Mouse (Mus musculus) colon, adult 2 months (tissue): ENCODE measurements around the gene Gm11937. TPM values are rescaled to one million over a fixed set of nuclear protein-coding genes. Genes with fewer than 3 reads are reported as not detected.

Experiments used
- polyA plus RNA-seq: library from polyadenylated mRNA; depleted of rRNA; stranded (reverse); fragments of >200 nt; gene quantifications from 2 replicates; pipeline ENCODE4 v1.2.3, GENCODE M21; 2012; rRNA removed

The Gm11937 gene
- polyA plus RNA-seq, result not detected in 2 replicates

GRCm38 (mm10) chr11:99610089-99610488 is at the start of gene Gm11937:
TSS of gene Gm11937 (minus strand) at chr11:99610189.

DNA sequence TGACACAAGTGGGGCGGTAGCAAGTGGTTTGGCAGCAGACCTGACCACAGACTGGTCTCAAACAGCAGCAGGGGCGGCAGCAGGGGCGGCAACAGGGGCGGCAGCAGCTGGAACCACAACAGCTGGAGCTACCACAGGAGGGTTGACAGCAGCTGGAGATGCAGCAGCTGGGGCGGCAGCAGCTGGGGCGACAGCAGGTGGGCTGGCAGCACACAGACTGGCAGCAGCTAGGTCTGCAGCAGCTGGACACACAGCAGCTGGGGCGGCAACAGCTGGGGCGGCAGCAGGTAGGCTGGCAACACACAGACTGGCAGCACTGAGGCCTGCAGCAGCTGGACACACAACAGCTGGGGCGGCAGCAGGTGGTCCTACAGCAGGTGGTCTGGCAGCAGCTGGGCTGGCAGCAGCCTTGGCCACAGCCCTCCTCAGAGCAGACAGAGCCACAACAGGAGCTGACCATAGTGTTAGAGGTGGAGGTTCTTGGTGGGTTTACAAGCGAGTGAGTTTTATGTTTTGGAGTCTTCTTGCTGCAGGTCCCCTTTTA is 48.5 kb upstream of the Gm11937 start, which contains the start of gene Gm11563:
TSS of gene Gm11563 (minus strand) at position 494 of the 544 bp plus-strand sequence.

GRCm38 (mm10) chr11:99650136-99650535 is 40.1 kb upstream of the Gm11937 start, which contains the start of gene Gm11555:
TSS of gene Gm11555 (minus strand) at chr11:99650236.

DNA sequence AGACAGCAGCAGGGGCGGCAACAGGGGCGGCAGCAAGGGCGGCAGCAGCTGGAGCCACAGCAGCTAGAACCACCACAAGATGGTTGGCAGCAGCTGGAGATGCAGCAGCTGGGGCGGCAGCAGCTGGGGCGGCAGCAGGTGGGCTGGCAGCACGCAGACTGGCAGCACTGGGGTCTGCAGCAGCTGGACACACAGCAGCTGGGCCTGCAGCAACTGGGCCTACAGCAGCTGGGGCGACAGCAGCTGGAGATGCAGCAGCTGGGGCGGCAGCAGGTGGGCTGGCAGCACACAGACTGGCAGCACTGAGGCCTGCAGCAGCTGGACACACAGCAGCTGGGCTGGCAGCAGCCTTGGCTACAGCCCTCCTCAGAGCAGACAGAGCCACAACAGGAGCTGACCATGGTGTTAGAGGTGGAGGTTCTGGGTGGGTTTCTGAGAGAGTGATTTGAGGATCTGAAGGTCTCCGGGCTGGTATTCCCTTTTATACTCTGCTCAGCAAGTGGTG is 33.7 kb upstream of the Gm11937 start, which contains the start of gene Krtap4-7:
TSS of gene Krtap4-7 (minus strand) at position 455 of the 505 bp plus-strand sequence.

GRCm38 (mm10) chr11:99634653-99635134 is 24.7 kb upstream of the Gm11937 start, which contains the start of gene Krtap4-2:
TSS of gene Krtap4-2 (minus strand) at chr11:99635084.

GRCm38 (mm10) chr11:99628138-99628537 is 18.1 kb upstream of the Gm11937 start, which contains the start of gene Krtap4-1:
TSS of gene Krtap4-1 (minus strand) at chr11:99628238.

GRCm38 (mm10) chr11:99620335-99620734 is 10.3 kb upstream of the Gm11937 start, which contains the start of gene Gm11562:
TSS of gene Gm11562 (minus strand) at chr11:99620435.

DNA sequence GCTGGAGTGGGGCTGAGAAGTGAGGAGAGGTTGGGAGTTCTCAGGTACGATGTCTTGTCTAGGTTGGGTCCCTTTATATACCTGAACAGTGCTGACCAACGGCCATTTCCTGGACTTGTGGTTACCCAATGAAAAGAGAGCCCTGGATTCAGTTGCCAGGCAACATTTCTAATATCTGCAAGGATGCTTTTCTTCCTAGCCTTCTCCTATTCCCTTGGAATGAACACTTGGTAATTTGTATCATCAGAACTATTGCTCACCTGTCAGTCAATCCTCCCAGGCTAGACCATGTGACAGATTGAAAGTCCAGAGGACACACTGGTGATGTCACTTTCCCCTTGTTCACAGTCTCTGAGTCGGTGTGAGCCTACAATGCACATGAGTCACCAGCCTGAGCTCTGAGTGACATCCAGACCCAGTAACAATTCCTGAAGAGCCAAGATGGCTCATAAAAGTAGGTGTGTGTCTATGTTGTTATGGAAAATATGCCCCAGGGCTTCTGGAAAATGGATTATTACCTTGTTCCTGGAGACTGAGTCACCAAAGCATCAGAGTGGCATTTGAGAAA is 4.9 kb upstream of the Gm11937 start, which contains the start of gene Krtap2-4:
TSS of gene Krtap2-4 (minus strand) at position 51 of the 568 bp plus-strand sequence.

DNA sequence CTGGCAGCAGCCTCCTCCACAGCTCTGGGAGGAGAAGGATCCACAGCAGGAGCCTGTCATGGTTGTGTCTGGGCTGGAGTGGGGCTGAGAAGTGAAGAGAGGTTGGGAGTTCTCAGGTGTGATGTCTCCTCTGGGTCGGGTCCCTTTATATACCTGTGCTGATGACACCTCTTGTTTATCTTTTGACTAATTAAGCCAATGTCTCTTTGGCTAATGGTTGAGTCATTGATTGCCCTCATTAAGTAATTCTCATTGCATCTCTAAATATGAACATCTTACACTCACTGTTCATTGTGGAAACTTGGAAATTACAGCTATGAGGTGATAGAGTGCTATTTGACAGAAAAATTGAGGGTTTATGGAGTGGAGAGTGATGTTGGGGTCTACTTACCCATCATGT is 6.8 kb downstream of the Gm11937 start, which contains the start of gene Gm11938:
TSS of gene Gm11938 (minus strand) at position 101 of the 400 bp plus-strand sequence.

GRCm38 (mm10) chr11:99597742-99598141 is 12.2 kb downstream of the Gm11937 start, which contains the start of gene Krtap9-3:
TSS of gene Krtap9-3 (minus strand) at chr11:99598105.

GRCm38 (mm10) chr11:99590981-99591380 is 19.0 kb downstream of the Gm11937 start, which contains the start of gene Krtap1-3:
TSS of gene Krtap1-3 (minus strand) at chr11:99591339.

GRCm38 (mm10) chr11:99583245-99583704 is 26.7 kb downstream of the Gm11937 start, which contains the start of gene Krtap1-4:
TSS of gene Krtap1-4 (minus strand) at chr11:99583654.

GRCm38 (mm10) chr11:99580636-99581035 is 29.4 kb downstream of the Gm11937 start, which contains the start of gene Krtap1-5:
TSS of gene Krtap1-5 (minus strand) at chr11:99581016.

DNA sequence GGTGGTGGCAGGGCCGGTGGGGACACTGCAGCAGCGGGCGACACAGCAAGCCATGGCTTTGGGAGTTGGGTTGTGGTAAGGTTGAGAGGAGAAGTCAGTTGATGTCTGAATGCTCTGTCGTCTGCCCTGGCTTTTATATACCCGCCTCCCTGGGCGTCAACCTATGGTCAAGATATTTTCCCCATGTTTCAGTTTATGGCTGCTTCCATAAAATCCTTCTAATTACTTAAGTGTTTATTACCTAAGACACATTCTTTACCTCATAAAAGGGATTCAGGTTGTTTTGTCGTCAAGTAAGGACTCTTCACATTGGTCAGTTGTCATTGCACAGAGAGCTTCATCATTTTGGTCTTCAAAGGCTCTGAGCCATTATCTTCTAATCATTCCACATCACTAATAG is 43.5 kb downstream of the Gm11937 start, which contains the start of gene Krtap3-1:
TSS of gene Krtap3-1 (minus strand) at position 101 of the 400 bp plus-strand sequence.

Other genes starting within 250 kb of the Gm11937 start
- gene Krt28, start 235.3 kb downstream of the Gm11937 start, polyA plus RNA-seq, result not detected in 2 replicates
- gene Krt10, start 220.8 kb downstream of the Gm11937 start, polyA plus RNA-seq, result 0.33 and 0.76 TPM in 2 replicates
- 1.7 and 1.8 TPM in 2 replicates for gene Krt12, start 187.9 kb downstream of the Gm11937 start, polyA plus RNA-seq
- gene Krt20, start 172.0 kb downstream of the Gm11937 start, polyA plus RNA-seq, result 244 and 256 TPM in 2 replicates
- 4.5 and 4.7 TPM in 2 replicates for gene Krt23, start 117.1 kb downstream of the Gm11937 start, polyA plus RNA-seq
- not detected in 2 replicates for gene Krt39, start 88.9 kb downstream of the Gm11937 start, polyA plus RNA-seq
- gene Krt40, start 67.0 kb downstream of the Gm11937 start, polyA plus RNA-seq, result not detected in 2 replicates
- gene Krtap3-3, start 59.3 kb downstream of the Gm11937 start, polyA plus RNA-seq, result not detected in 2 replicates
- not detected in 2 replicates for gene Krtap3-2, start 53.3 kb downstream of the Gm11937 start, polyA plus RNA-seq
- gene Gm11939, start 50.7 kb downstream of the Gm11937 start, polyA plus RNA-seq, result not detected in 2 replicates
- 3.7 and 4.5 TPM in 2 replicates for gene Krtap3-1, start 43.6 kb downstream of the Gm11937 start, polyA plus RNA-seq
- gene Krtap1-5, start 29.2 kb downstream of the Gm11937 start, polyA plus RNA-seq, result not detected in 2 replicates
- gene Krtap1-4, start 26.5 kb downstream of the Gm11937 start, polyA plus RNA-seq, result not detected in 2 replicates
- not detected in 2 replicates for gene Krtap1-3, start 18.9 kb downstream of the Gm11937 start, polyA plus RNA-seq
- gene Krtap9-3, start 12.1 kb downstream of the Gm11937 start, polyA plus RNA-seq, result not detected in 2 replicates
- not detected in 2 replicates for gene Gm11938, start 6.9 kb downstream of the Gm11937 start, polyA plus RNA-seq
- not detected in 2 replicates for gene Krtap2-4, start 4.7 kb upstream of the Gm11937 start, polyA plus RNA-seq
- 1.3 TPM in 1 of 2 replicates, not detected in the other for gene Gm11562, start 10.2 kb upstream of the Gm11937 start, polyA plus RNA-seq
- not detected in 2 replicates for gene Krtap4-1, start 18.0 kb upstream of the Gm11937 start, polyA plus RNA-seq
- gene Krtap4-2, start 24.9 kb upstream of the Gm11937 start, polyA plus RNA-seq, result not detected in 2 replicates
- not detected in 2 replicates for gene Krtap4-7, start 33.9 kb upstream of the Gm11937 start, polyA plus RNA-seq
- not detected in 2 replicates for gene Gm11555, start 40.0 kb upstream of the Gm11937 start, polyA plus RNA-seq
- gene Gm11563, start 48.8 kb upstream of the Gm11937 start, polyA plus RNA-seq, result not detected in 2 replicates
- gene Krtap4-6, start 55.8 kb upstream of the Gm11937 start, polyA plus RNA-seq, result not detected in 2 replicates
- not detected in 2 replicates for gene Gm14190, start 80.6 kb upstream of the Gm11937 start, polyA plus RNA-seq
- not detected in 2 replicates for gene Gm14180, start 124.1 kb upstream of the Gm11937 start, polyA plus RNA-seq
- gene Gm11595, start 162.7 kb upstream of the Gm11937 start, polyA plus RNA-seq, result not detected in 2 replicates
- not detected in 2 replicates for gene Krtap4-8, start 170.5 kb upstream of the Gm11937 start, polyA plus RNA-seq
- not detected in 2 replicates for gene Krtap4-9, start 175.0 kb upstream of the Gm11937 start, polyA plus RNA-seq
- gene Gm11596, start 183.3 kb upstream of the Gm11937 start, polyA plus RNA-seq, result not detected in 2 replicates
- 0.33 TPM in 1 of 2 replicates, not detected in the other for gene Gm11569, start 188.7 kb upstream of the Gm11937 start, polyA plus RNA-seq
- gene Gm11554, start 194.3 kb upstream of the Gm11937 start, polyA plus RNA-seq, result not detected in 2 replicates
- not detected in 2 replicates for gene Krtap4-13, start 199.7 kb upstream of the Gm11937 start, polyA plus RNA-seq
- not detected in 2 replicates for gene Gm11564, start 205.5 kb upstream of the Gm11937 start, polyA plus RNA-seq
- not detected in 2 replicates for gene 2300003K06Rik, start 227.9 kb upstream of the Gm11937 start, polyA plus RNA-seq
- 0.13 TPM in 1 of 2 replicates, not detected in the other for gene Krtap4-16, start 241.4 kb upstream of the Gm11937 start, polyA plus RNA-seq
- gene Gm11568, start 247.7 kb upstream of the Gm11937 start, polyA plus RNA-seq, result not detected in 2 replicates